Mouse (Mus musculus): ENCODE data around the gene Zbtb20.

DNA sequence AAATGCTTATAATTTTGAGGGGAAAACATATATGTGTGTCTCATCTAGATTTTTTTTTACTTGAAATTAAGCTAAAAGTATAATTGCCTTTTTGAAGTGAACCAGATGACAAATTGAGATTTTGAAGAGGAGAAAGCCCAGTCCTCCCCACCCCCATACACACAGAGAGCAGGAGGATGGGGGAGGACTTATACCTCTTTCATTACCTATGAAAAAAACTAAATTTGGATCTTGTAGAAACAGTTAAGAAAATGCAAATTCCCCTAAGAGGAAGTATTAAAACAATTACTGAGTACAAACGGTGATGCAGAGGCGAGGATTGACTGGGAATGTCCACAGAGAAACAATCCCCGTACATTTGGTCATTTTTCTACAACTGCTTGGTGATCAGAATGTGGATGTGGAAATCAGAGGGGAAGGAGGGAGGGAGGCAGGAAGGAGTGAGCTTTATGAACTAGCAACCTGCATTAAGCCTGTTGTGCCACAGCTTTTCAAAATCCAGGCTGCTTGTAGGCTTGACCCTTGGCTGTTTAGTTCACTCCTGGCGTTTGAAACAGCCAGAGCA, 578.8 kb downstream of the Zbtb20 start:
- no peak for TF ChIP-seq CTCF (IDR thresholded peaks at IDR 0.05; ENCODE audit: low read depth)
- no peak for TF ChIP-seq EP300 (IDR thresholded peaks at IDR 0.05; ENCODE audit: low read depth)

Measured in heart, postnatal 0 days (tissue).